Mouse (Mus musculus) forebrain, embryonic 13.5 days (tissue): Measurements from ENCODE around the gene Ykt6. TPM values are rescaled to one million over a fixed set of nuclear protein-coding genes. Genes with fewer than 3 reads are reported as not detected.

Experiments used
- ATAC-seq: fragments of 200-750 bp; cut with Nextera tagmentation; 2 replicates; pipeline ENCODE4 v1.8.0; 2017
- H3K27ac ChIP-seq: fragments of 300-500 bp; sonication (generic); 2 replicates; pipeline ENCODE4 v1.5.1; 2015; ENCODE audit warnings: inconsistent platforms, mild to moderate bottlenecking, moderate library complexity
- H3K27me3 ChIP-seq: fragments of 300-500 bp; sonication (generic); 2 replicates; pipeline ENCODE4 v1.6.1; 2015; ENCODE audit warnings: mild to moderate bottlenecking, inconsistent platforms
- H3K36me3 ChIP-seq: fragments of 300-500 bp; sonication (generic); 2 replicates; pipeline ENCODE4 v1.6.1; 2015; ENCODE audit warnings: mild to moderate bottlenecking, inconsistent platforms; ENCODE audit not compliant: poor library complexity, severe bottlenecking
- H3K4me1 ChIP-seq: fragments of 300-500 bp; sonication (generic); 2 replicates; pipeline ENCODE4 v1.6.1; 2015; ENCODE audit warnings: inconsistent platforms
- H3K4me2 ChIP-seq: fragments of 300-500 bp; sonication (generic); 2 replicates; pipeline ENCODE4 v1.6.1; 2015; ENCODE audit warnings: inconsistent platforms, mild to moderate bottlenecking, moderate library complexity
- H3K4me3 ChIP-seq: fragments of 300-500 bp; sonication (generic); 2 replicates; pipeline ENCODE4 v1.5.1; 2015; ENCODE audit warnings: mild to moderate bottlenecking, inconsistent platforms
- H3K9ac ChIP-seq: fragments of 300-500 bp; sonication (generic); 2 replicates; pipeline ENCODE4 v1.6.1; 2015; ENCODE audit warnings: mild to moderate bottlenecking, inconsistent platforms
- H3K9me3 ChIP-seq: fragments of 300-500 bp; sonication (generic); replicated peaks from 2 replicates; pipeline ENCODE4 v1.6.1; 2016; ENCODE audit warnings: inconsistent platforms
- whole genome bisulfite sequencing: fragments of 180-500 bp; shearing (Covaris S2); methylation state at CpG from one replicate; pipeline ENCODE4 v1.1.7; 2015; 5-methylcytosine and 5-hydroxymethylcytosine counted together
- polyA plus RNA-seq: library from polyadenylated mRNA; unstranded; fragments of >200 nt; fragmentation: Nextera tagmentation; extraction: Ambion mirVana; gene quantifications from 2 replicates; pipeline ENCODE4 v1.2.1, GENCODE M21; 2015

Ykt6 gene
- polyA plus RNA-seq = 65.3 and 83.1 TPM in 2 replicates

GRCm38 (mm10) chr11:5955546-5956276 lies at the start of gene Ykt6:
Gene Ykt6, plus strand, starts transcription at chr11:5955693.
- peak within 1 kb of the TSS; percentile 86 for H3K4me2 ChIP-seq
- peaks cover 11% of the 10 kb centered on the region for H3K36me3 ChIP-seq
- peak within 1 kb of the TSS; percentile 97 for H3K9ac ChIP-seq
- H3K4me1 ChIP-seq = peaks cover 20% of the 10 kb centered on the region
- no peaks in the 10 kb centered on the region for H3K9me3 ChIP-seq
- WGBS = 1% methylated on average over 71 of the region's 71 CpGs
- H3K27me3 ChIP-seq = no peaks in the 10 kb centered on the region
- H3K27ac ChIP-seq = peak within 1 kb of the TSS; percentile 89
- peak; percentile 97 for ATAC-seq
- peak within 1 kb of the TSS; percentile 96 for H3K4me3 ChIP-seq

GRCm38 (mm10) chr11:5905778-5906518 lies 49.5 kb upstream of the Ykt6 start:
- no peak overlapping the region for H3K4me2 ChIP-seq
- H3K4me1 ChIP-seq = peaks cover 23% of the 10 kb centered on the region
- H3K27me3 ChIP-seq = peaks cover 4% of the 10 kb centered on the region; the same call in 1 of the 2 replicates
- no peaks in the 10 kb centered on the region for H3K9me3 ChIP-seq
- no peak overlapping the region for H3K4me3 ChIP-seq
- no peak overlapping the region for H3K27ac ChIP-seq
- no peaks in the 10 kb centered on the region for H3K36me3 ChIP-seq
- no peak overlapping the region for H3K9ac ChIP-seq
- WGBS = 89% methylated on average over 10 of the region's 10 CpGs
- ATAC-seq = no peak

GRCm38 (mm10) chr11:5907096-5907495 lies 48.4 kb upstream of the Ykt6 start:
- H3K4me2 ChIP-seq = no peak overlapping the region
- no peak for ATAC-seq
- WGBS = 42% methylated on average over 5 of the region's 5 CpGs

GRCm38 (mm10) chr11:5908642-5909041 lies 46.9 kb upstream of the Ykt6 start:
- no peaks in the 10 kb centered on the region for H3K27me3 ChIP-seq
- H3K4me1 ChIP-seq = no peaks in the 10 kb centered on the region
- no peak overlapping the region for H3K4me2 ChIP-seq
- H3K9ac ChIP-seq = no peak overlapping the region
- H3K9me3 ChIP-seq = no peaks in the 10 kb centered on the region
- ATAC-seq = no peak
- no peak overlapping the region for H3K27ac ChIP-seq
- 84% methylated on average over 4 of the region's 4 CpGs for WGBS
- no peak overlapping the region for H3K4me3 ChIP-seq
- H3K36me3 ChIP-seq = no peaks in the 10 kb centered on the region

More at GRCm38 (mm10) chr11:5907096-5907495, 48.4 kb upstream of the Ykt6 start:
- no peak overlapping the region for H3K9ac ChIP-seq
- H3K4me3 ChIP-seq = no peak overlapping the region
- H3K9me3 ChIP-seq = no peaks in the 10 kb centered on the region
- H3K36me3 ChIP-seq = no peaks in the 10 kb centered on the region
- no peaks in the 10 kb centered on the region for H3K27me3 ChIP-seq
- no peak overlapping the region for H3K27ac ChIP-seq
- H3K4me1 ChIP-seq = peaks cover 11% of the 10 kb centered on the region

GRCm38 (mm10) chr11:5912635-5913034 lies 42.9 kb upstream of the Ykt6 start:
- H3K27me3 ChIP-seq = no peaks in the 10 kb centered on the region
- no peak for ATAC-seq
- H3K36me3 ChIP-seq = no peaks in the 10 kb centered on the region
- no peak overlapping the region for H3K4me3 ChIP-seq
- no peak overlapping the region for H3K4me2 ChIP-seq
- 38% methylated on average over 5 of the region's 5 CpGs for WGBS
- no peak overlapping the region for H3K27ac ChIP-seq
- H3K9me3 ChIP-seq = no peaks in the 10 kb centered on the region
- H3K4me1 ChIP-seq = no peaks in the 10 kb centered on the region
- H3K9ac ChIP-seq = no peak overlapping the region

GRCm38 (mm10) chr11:5913256-5913655 lies 42.2 kb upstream of the Ykt6 start:
- no peaks in the 10 kb centered on the region for H3K4me1 ChIP-seq

GRCm38 (mm10) chr11:5913936-5914335 lies 41.6 kb upstream of the Ykt6 start:
- Histone ChIP-seq H3K4me3 (no peak overlapping the region), H3K4me1 (no peaks in the 10 kb centered on the region), H3K36me3 (no peaks in the 10 kb centered on the region), H3K4me2 (no peak overlapping the region), H3K9ac (no peak overlapping the region), H3K27me3 (no peaks in the 10 kb centered on the region), H3K9me3 (no peaks in the 10 kb centered on the region), H3K27ac (no peak overlapping the region)
- 84% methylated on average over 4 of the region's 4 CpGs for WGBS
- ATAC-seq = no peak

More at GRCm38 (mm10) chr11:5913256-5913655, 42.2 kb upstream of the Ykt6 start:
- H3K36me3 ChIP-seq = no peaks in the 10 kb centered on the region
- ATAC-seq = no peak
- H3K9ac ChIP-seq = no peak overlapping the region
- H3K27me3 ChIP-seq = no peaks in the 10 kb centered on the region
- no peak overlapping the region for H3K4me3 ChIP-seq
- no peak overlapping the region for H3K4me2 ChIP-seq
- WGBS = 70% methylated on average over 8 of the region's 8 CpGs
- H3K27ac ChIP-seq = no peak overlapping the region
- no peaks in the 10 kb centered on the region for H3K9me3 ChIP-seq

- H3K4me3 ChIP-seq = no peak overlapping the region
Measured at GRCm38 (mm10) chr11:5914940-5915339, 40.6 kb upstream of the Ykt6 start.

GRCm38 (mm10) chr11:5915429-5916177 lies 39.9 kb upstream of the Ykt6 start:
- WGBS = 86% methylated on average over 5 of the region's 5 CpGs

More at GRCm38 (mm10) chr11:5914940-5915339, 40.6 kb upstream of the Ykt6 start:
- no peaks in the 10 kb centered on the region for H3K27me3 ChIP-seq
- H3K4me2 ChIP-seq = no peak overlapping the region
- H3K27ac ChIP-seq = no peak overlapping the region
- no peaks in the 10 kb centered on the region for H3K36me3 ChIP-seq
- H3K9ac ChIP-seq = no peak overlapping the region
- no peak for ATAC-seq
- WGBS = 65% methylated on average over 5 of the region's 5 CpGs
- H3K4me1 ChIP-seq = no peaks in the 10 kb centered on the region
- H3K9me3 ChIP-seq = no peaks in the 10 kb centered on the region

GRCm38 (mm10) chr11:5916178-5916548 lies 39.3 kb upstream of the Ykt6 start:
- Histone ChIP-seq H3K9me3 (no peaks in the 10 kb centered on the region), H3K36me3 (no peaks in the 10 kb centered on the region), H3K4me2 (no peak overlapping the region), H3K27ac (no peak overlapping the region), H3K27me3 (no peaks in the 10 kb centered on the region), H3K4me3 (no peak overlapping the region), H3K9ac (no peak overlapping the region), H3K4me1 (no peaks in the 10 kb centered on the region)
- no peak for ATAC-seq
- 77% methylated on average over 8 of the region's 8 CpGs for WGBS

More at GRCm38 (mm10) chr11:5915429-5916177, 39.9 kb upstream of the Ykt6 start:
- H3K9me3 ChIP-seq = no peaks in the 10 kb centered on the region
- no peak overlapping the region for H3K9ac ChIP-seq
- no peaks in the 10 kb centered on the region for H3K36me3 ChIP-seq
- no peaks in the 10 kb centered on the region for H3K4me1 ChIP-seq
- no peak for ATAC-seq
- no peaks in the 10 kb centered on the region for H3K27me3 ChIP-seq
- H3K4me2 ChIP-seq = no peak overlapping the region
- H3K27ac ChIP-seq = no peak overlapping the region
- no peak overlapping the region for H3K4me3 ChIP-seq

GRCm38 (mm10) chr11:5918111-5918510 lies 37.4 kb upstream of the Ykt6 start:
- 88% methylated on average over 2 of the region's 2 CpGs for WGBS
- Histone ChIP-seq H3K36me3 (no peaks in the 10 kb centered on the region), H3K27me3 (no peaks in the 10 kb centered on the region), H3K27ac (no peak overlapping the region), H3K9me3 (no peaks in the 10 kb centered on the region), H3K4me1 (no peaks in the 10 kb centered on the region), H3K4me3 (no peak overlapping the region), H3K9ac (no peak overlapping the region), H3K4me2 (no peak overlapping the region)
- no peak for ATAC-seq

GRCm38 (mm10) chr11:5919606-5920005 lies 35.9 kb upstream of the Ykt6 start:
- ATAC-seq = no peak
- Histone ChIP-seq H3K9ac (no peak overlapping the region), H3K4me3 (no peak overlapping the region), H3K9me3 (no peaks in the 10 kb centered on the region), H3K4me2 (no peak overlapping the region), H3K27me3 (no peaks in the 10 kb centered on the region), H3K4me1 (no peaks in the 10 kb centered on the region), H3K36me3 (no peaks in the 10 kb centered on the region), H3K27ac (no peak overlapping the region)
- 92% methylated on average over 4 of the region's 4 CpGs for WGBS
